Mouse (Mus musculus) gastrocnemius, postnatal 4 days (tissue): ENCODE measurements around the gene Mroh3. TPM values are rescaled to one million over a fixed set of nuclear protein-coding genes. Genes with fewer than 3 reads are reported as not detected.

Source experiments
- DNase-seq, 2 experiments: peaks; one replicate each; pipeline ENCODE4 v3.0.0; 2021 to 2022; ENCODE audit warnings: low spot score in 2 of 2, mixed read lengths in 2 of 2
- total RNA-seq, 2 experiments: library from RNA; stranded (reverse); gene quantifications; 2 replicates each; pipeline ENCODE4 v1.2.3; 2021

Gene Mroh3
- total RNA-seq, 2 experiments from 2014 or later, result not detected

- DNase-seq, result no peak
These were observed 52.3 kb downstream of the Mroh3 start for GRCm38 (mm10) chr1:136160297-136160696.

GRCm38 (mm10) chr1:136159830-136160229 lies 52.8 kb downstream of the Mroh3 start:
- no peak for DNase-seq

- DNase-seq, result no peak
These were observed 55.7 kb downstream of the Mroh3 start for GRCm38 (mm10) chr1:136156951-136157350.

- DNase-seq, result no peak
These were observed 56.3 kb downstream of the Mroh3 start for GRCm38 (mm10) chr1:136156304-136156703.

GRCm38 (mm10) chr1:136151371-136151770 lies 61.3 kb downstream of the Mroh3 start:
- DNase-seq, result no peak

- DNase-seq, result no peak
These were observed 62.9 kb downstream of the Mroh3 start for GRCm38 (mm10) chr1:136149702-136150101.

GRCm38 (mm10) chr1:136143514-136143913 lies 69.1 kb downstream of the Mroh3 start:
- no peak for DNase-seq

- no peak for DNase-seq
These were observed 70.3 kb downstream of the Mroh3 start for GRCm38 (mm10) chr1:136142336-136142735.

GRCm38 (mm10) chr1:136141176-136141950 lies 71.3 kb downstream of the Mroh3 start:
- DNase-seq, result no peak

GRCm38 (mm10) chr1:136139990-136140640 lies 72.5 kb downstream of the Mroh3 start:
- DNase-seq, result peak; percentile 38 to 62

- DNase-seq, result no peak
These were observed 74.3 kb downstream of the Mroh3 start for GRCm38 (mm10) chr1:136138191-136138830.

- peak; percentile 42 to 62 for DNase-seq
These were observed 75.1 kb downstream of the Mroh3 start for GRCm38 (mm10) chr1:136137575-136137974.

- DNase-seq, result no peak
These were observed 75.5 kb downstream of the Mroh3 start for GRCm38 (mm10) chr1:136137071-136137531.

- peak in 1 of 2 experiments; percentile 46 for DNase-seq
These were observed 76.1 kb downstream of the Mroh3 start for GRCm38 (mm10) chr1:136136547-136136946.

- no peak for DNase-seq
These were observed 76.7 kb downstream of the Mroh3 start for GRCm38 (mm10) chr1:136135777-136136444.

- DNase-seq, result no peak
These were observed 77.6 kb downstream of the Mroh3 start for GRCm38 (mm10) chr1:136135046-136135445.

- DNase-seq, result no peak
These were observed 78.1 kb downstream of the Mroh3 start for GRCm38 (mm10) chr1:136134547-136134946.

- DNase-seq, result no peak
These were observed 78.9 kb downstream of the Mroh3 start for GRCm38 (mm10) chr1:136133570-136134240.

- no peak for DNase-seq
These were observed 80.0 kb downstream of the Mroh3 start for GRCm38 (mm10) chr1:136132386-136133201.
